Mouse (Mus musculus) E14TG2a.4 (cell line): Measurements from ENCODE around the gene Gabrb1.

Experiments used
- CTCF ChIP-seq: conservative IDR thresholded peaks from 2 replicates; pipeline ENCODE4 v1.5.1; 2014; ENCODE audit warnings: low read length
- POU5F1 ChIP-seq: IDR thresholded peaks from 2 replicates; pipeline ENCODE4 v1.6.1; 2014; ENCODE audit warnings: low read length, borderline replicate concordance

DNA sequence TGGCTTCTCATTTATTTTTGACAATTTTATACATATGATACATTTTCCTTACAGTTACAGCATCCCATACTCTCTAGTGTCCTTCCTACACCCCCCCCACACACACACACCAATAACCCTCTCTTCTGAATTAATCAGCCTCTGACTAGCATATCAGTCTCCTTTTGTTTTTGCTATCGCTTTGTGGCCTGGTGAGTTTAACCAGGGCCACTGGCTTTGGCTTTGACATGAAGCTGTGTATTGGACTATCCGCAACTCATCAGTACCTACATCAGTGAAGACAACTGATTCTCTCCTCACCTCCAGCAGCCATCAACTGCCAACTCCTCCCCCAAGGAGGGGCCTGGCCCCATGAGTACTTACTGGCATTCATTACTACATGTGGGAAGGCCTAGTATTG, 437.1 kb downstream of the Gabrb1 start:
- TF ChIP-seq CTCF (no peak), POU5F1 (no peak)
